Mouse (Mus musculus): Measurements from ENCODE around the gene Igdcc4. TPM values are rescaled to one million over a fixed set of nuclear protein-coding genes. Genes with fewer than 3 reads are reported as not detected.

The Igdcc4 gene
- total and polyA plus RNA-seq, 3 experiments = 7.3 to 12.4 (median 10.2) TPM

DNA sequence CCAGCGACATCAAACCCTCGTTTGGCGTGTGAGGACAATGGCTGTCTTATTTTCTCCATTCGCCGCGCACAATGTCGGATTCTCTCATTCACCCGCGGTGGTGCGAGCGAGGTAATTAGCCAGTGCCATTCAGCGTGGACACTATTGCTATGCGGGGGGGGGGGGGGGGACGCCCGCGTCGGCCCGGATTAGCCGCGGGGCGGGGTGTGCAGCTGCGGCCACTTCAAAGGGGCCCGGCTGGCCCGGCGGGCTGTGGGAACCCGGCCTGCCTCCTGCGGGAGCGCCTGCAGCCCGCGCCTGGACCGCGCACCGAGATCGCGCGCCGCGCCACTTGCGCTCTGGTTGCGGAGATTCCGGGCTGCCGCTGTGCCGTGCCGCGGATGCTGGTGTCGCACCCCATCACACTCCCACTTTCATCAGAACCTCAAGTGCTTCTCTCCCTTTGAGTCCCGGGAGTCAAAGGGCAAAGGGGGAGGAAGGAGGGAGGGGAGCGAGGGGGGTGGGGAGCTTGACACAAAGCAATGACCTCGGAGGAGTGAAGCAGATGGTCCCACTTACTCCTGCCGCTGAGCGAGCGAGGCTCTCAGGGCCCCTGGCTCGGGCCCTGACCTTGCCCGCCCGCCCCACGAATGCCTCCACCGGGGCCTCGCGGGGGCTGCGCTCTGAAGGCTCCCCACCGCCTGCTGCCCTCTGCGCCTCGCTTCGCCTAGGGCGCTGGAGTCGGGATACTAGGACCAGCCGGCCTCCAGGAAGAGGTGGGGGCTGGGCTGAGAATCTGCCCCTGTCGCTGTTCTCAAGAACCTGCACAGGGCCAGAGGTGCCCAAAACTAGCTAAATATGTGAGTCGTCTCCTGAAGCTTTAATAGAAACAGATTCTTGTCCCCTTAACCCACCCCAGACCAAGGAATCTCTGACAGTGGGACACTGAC is 61.7 kb downstream of the Igdcc4 start:
- no peak for TF ChIP-seq EP300 (IDR thresholded peaks at IDR 0.05; ENCODE audit: insufficient read depth, low read depth, low read length)
- no peak for TF ChIP-seq CTCF (IDR thresholded peaks at IDR 0.05)
- no peak for TF ChIP-seq POLR2A (IDR thresholded peaks at IDR 0.05; ENCODE audit: insufficient read depth, low read depth, low read length)
- H3K9ac ChIP-seq (ENCODE audit: low read depth, low read length) = no peak overlapping the region
- H3K27me3 ChIP-seq (ENCODE audit: control insufficient read depth, insufficient read depth, low read length) = peaks cover 9% of the 10 kb centered on the region; the same call in 1 of the 2 replicates
- no peak for DNase-seq
- H3K4me3 ChIP-seq = peak overlapping the region; percentile 39
- intact Hi-C loops (cut with DNase I) = no loop called here
- H3K36me3 ChIP-seq (ENCODE audit: control insufficient read depth, insufficient read depth, low read length) = no peaks in the 10 kb centered on the region
- 4% methylated on average over 66 of the region's 69 CpGs for WGBS
- no peaks in the 10 kb centered on the region for H3K79me2 ChIP-seq (replicated peaks; ENCODE audit: control insufficient read depth, insufficient read depth, low read length)
- H3K4me1 ChIP-seq (ENCODE audit: control insufficient read depth, insufficient read depth, low read length) = no peaks in the 10 kb centered on the region
- no peak overlapping the region for H3K27ac ChIP-seq

DNA sequence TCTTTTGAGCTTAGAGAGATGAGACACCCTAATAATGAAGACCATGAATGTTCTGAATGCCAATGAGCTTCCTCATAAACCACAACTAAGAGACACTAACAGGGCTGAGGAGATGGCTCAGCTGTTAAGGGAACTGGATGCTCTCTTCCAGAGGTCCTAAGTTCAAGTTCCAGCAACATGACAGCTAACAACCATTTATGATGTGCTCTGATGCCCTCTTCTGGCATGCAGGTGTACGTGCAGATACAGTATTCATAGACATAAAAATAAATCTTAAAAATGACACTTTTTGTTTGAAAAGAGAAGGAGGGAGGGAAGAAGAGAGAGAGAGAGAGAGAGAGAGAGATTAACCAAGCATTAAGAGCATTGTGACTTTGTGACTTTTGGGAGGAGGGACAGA is 63.6 kb downstream of the Igdcc4 start:
- intact Hi-C loops (cut with DNase I) = loop anchor here (2.0 kb wide), 1 partner anchor 32 kb away; no protein-coding TSS in a partner anchor
- 17% methylated on average over 1 of the region's 1 CpGs for WGBS

DNA sequence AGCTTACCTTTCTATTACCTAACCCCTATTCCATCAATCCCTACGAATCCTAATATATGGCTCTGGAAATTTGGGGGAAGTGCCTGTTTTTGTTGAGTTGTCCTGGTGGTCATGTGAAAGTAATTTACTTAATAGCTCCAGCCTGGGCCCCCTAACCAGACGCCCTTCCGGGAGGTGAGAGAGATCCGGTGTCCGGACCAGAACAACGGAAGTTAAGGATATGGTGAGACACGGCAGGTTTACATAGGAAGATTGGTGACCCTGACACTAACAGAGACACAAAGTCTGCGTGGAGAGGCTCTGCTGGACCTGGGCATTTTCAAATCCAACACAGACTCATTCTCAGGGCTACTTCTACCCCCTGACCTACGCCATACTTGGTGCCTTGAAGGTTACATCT is 65.1 kb downstream of the Igdcc4 start:
- 68% methylated on average over 9 of the region's 9 CpGs for WGBS
- H3K9ac ChIP-seq (ENCODE audit: low read depth, low read length) = no peak overlapping the region
- intact Hi-C loops (cut with DNase I) = no loop called here
- no peak overlapping the region for H3K4me3 ChIP-seq
- no peaks in the 10 kb centered on the region for H3K36me3 ChIP-seq (ENCODE audit: control insufficient read depth, insufficient read depth, low read length)
- H3K4me1 ChIP-seq (ENCODE audit: control insufficient read depth, insufficient read depth, low read length) = no peaks in the 10 kb centered on the region
- DNase-seq = no peak
- no peak for TF ChIP-seq CTCF (IDR thresholded peaks at IDR 0.05)
- no peak for TF ChIP-seq EP300 (IDR thresholded peaks at IDR 0.05; ENCODE audit: insufficient read depth, low read depth, low read length)
- TF ChIP-seq POLR2A (IDR thresholded peaks at IDR 0.05; ENCODE audit: insufficient read depth, low read depth, low read length) = no peak
- no peak overlapping the region for H3K27ac ChIP-seq
- peaks cover 9% of the 10 kb centered on the region; the same call in 1 of the 2 replicates for H3K27me3 ChIP-seq (ENCODE audit: control insufficient read depth, insufficient read depth, low read length)
- H3K79me2 ChIP-seq (replicated peaks; ENCODE audit: control insufficient read depth, insufficient read depth, low read length) = no peaks in the 10 kb centered on the region

More for the DNA sequence above, 63.6 kb downstream of the Igdcc4 start:
- Histone ChIP-seq H3K79me2 (replicated peaks; ENCODE audit: control insufficient read depth, insufficient read depth, low read length) (no peaks in the 10 kb centered on the region), H3K9ac (ENCODE audit: low read depth, low read length) (no peak overlapping the region), H3K4me1 (ENCODE audit: control insufficient read depth, insufficient read depth, low read length) (no peaks in the 10 kb centered on the region), H3K4me3 (no peak overlapping the region), H3K36me3 (ENCODE audit: control insufficient read depth, insufficient read depth, low read length) (no peaks in the 10 kb centered on the region), H3K27ac (no peak overlapping the region), H3K27me3 (ENCODE audit: control insufficient read depth, insufficient read depth, low read length) (peaks cover 9% of the 10 kb centered on the region; the same call in 1 of the 2 replicates)
- TF ChIP-seq EP300 (IDR thresholded peaks at IDR 0.05; ENCODE audit: insufficient read depth, low read depth, low read length) (no peak), POLR2A (IDR thresholded peaks at IDR 0.05; ENCODE audit: insufficient read depth, low read depth, low read length) (no peak), CTCF (IDR thresholded peaks at IDR 0.05) (peak; percentile 63)
- DNase-seq = no peak

DNA sequence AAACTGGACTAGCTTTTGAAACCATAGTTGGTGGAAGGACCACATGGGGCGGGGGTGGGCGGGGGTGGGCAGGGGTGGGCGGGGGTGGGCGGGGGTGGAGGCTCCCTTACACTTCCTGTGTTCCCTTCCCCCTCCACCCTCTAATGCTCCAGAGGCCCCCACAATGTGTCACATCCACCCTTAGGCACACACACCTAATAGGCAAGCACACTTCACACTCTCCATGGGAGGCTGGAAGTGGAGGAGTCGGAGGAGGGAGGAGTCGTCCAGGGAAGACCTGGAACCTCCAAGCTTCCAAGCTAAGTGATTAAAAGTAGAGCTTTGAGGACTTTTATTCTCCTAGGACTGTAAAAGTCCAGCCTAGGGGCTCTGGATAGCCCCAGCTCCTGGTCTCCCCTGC is 67.2 kb downstream of the Igdcc4 start:
- intact Hi-C loops (cut with DNase I) = loop anchor here (2.0 kb wide), 1 partner anchor 20 kb away; no protein-coding TSS in a partner anchor
- H3K36me3 ChIP-seq (ENCODE audit: control insufficient read depth, insufficient read depth, low read length) = no peaks in the 10 kb centered on the region
- no peak overlapping the region for H3K9ac ChIP-seq (ENCODE audit: low read depth, low read length)
- no peaks in the 10 kb centered on the region for H3K79me2 ChIP-seq (replicated peaks; ENCODE audit: control insufficient read depth, insufficient read depth, low read length)
- H3K27ac ChIP-seq = no peak overlapping the region
- no peak overlapping the region for H3K4me3 ChIP-seq
- H3K4me1 ChIP-seq (ENCODE audit: control insufficient read depth, insufficient read depth, low read length) = no peaks in the 10 kb centered on the region
- no peaks in the 10 kb centered on the region for H3K27me3 ChIP-seq (ENCODE audit: control insufficient read depth, insufficient read depth, low read length)
- no peak for DNase-seq
- 49% methylated on average over 4 of the region's 6 CpGs for WGBS
- TF ChIP-seq CTCF (IDR thresholded peaks at IDR 0.05) (no peak), POLR2A (IDR thresholded peaks at IDR 0.05; ENCODE audit: insufficient read depth, low read depth, low read length) (no peak), EP300 (IDR thresholded peaks at IDR 0.05; ENCODE audit: insufficient read depth, low read depth, low read length) (no peak)

DNA sequence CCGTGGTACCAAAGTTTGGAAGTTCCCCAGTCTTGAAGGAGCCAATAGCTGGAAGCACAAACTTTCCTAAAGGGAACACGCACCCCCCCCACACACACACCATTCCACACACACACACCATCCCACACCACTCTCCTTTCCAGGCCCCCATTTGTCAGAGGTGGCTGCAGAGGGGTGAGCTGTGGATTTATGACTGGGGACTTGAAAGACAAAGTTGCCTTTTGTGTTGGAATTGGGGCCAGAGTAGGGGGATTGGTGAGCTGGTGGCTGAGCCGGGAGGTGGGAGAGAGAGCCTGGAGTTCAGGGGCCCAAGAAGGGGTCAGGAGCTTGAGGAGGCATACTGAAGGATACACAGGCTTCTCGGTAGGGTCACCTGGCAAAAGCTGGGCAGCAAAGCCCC is 67.7 kb downstream of the Igdcc4 start:
- 72% methylated on average over 4 of the region's 4 CpGs for WGBS
- Histone ChIP-seq H3K27ac (no peak overlapping the region), H3K4me3 (no peak overlapping the region), H3K9ac (ENCODE audit: low read depth, low read length) (no peak overlapping the region), H3K36me3 (ENCODE audit: control insufficient read depth, insufficient read depth, low read length) (no peaks in the 10 kb centered on the region), H3K79me2 (replicated peaks; ENCODE audit: control insufficient read depth, insufficient read depth, low read length) (no peaks in the 10 kb centered on the region), H3K27me3 (ENCODE audit: control insufficient read depth, insufficient read depth, low read length) (no peaks in the 10 kb centered on the region), H3K4me1 (ENCODE audit: control insufficient read depth, insufficient read depth, low read length) (no peaks in the 10 kb centered on the region)
- intact Hi-C loops (cut with DNase I) = loop anchor here (2.0 kb wide), 1 partner anchor 20 kb away; no protein-coding TSS in a partner anchor
- TF ChIP-seq EP300 (IDR thresholded peaks at IDR 0.05; ENCODE audit: insufficient read depth, low read depth, low read length) (no peak), CTCF (IDR thresholded peaks at IDR 0.05) (no peak), POLR2A (IDR thresholded peaks at IDR 0.05; ENCODE audit: insufficient read depth, low read depth, low read length) (no peak)
- DNase-seq = no peak

DNA sequence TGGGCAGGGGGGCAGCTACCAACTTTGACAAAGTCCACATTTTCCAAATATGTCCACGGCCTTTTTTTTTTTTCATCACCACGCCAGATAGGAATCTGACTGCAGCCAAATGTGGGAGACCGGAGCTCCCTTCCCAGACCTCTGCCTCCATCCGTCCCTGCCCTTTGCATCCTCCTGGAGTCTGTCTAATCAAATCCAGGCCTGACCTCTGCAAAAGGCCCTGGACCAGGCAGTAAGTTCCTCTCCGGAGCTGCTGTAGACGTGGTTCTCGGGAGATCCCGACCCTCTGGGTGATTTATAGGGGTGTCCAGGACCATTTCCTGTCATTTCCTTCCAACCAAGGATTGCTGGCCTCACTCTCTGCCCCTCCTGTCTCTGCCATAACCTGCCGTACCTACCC is 71.4 kb downstream of the Igdcc4 start:
- H3K27ac ChIP-seq = no peak overlapping the region
- TF ChIP-seq EP300 (IDR thresholded peaks at IDR 0.05; ENCODE audit: insufficient read depth, low read depth, low read length) (no peak), POLR2A (IDR thresholded peaks at IDR 0.05; ENCODE audit: insufficient read depth, low read depth, low read length) (no peak), CTCF (IDR thresholded peaks at IDR 0.05) (no peak)
- 66% methylated on average over 9 of the region's 9 CpGs for WGBS
- no peaks in the 10 kb centered on the region for H3K79me2 ChIP-seq (replicated peaks; ENCODE audit: control insufficient read depth, insufficient read depth, low read length)
- H3K36me3 ChIP-seq (ENCODE audit: control insufficient read depth, insufficient read depth, low read length) = no peaks in the 10 kb centered on the region
- H3K4me3 ChIP-seq = no peak overlapping the region
- H3K27me3 ChIP-seq (ENCODE audit: control insufficient read depth, insufficient read depth, low read length) = no peaks in the 10 kb centered on the region
- H3K4me1 ChIP-seq (ENCODE audit: control insufficient read depth, insufficient read depth, low read length) = no peaks in the 10 kb centered on the region
- DNase-seq = no peak
- intact Hi-C loops (cut with DNase I) = no loop called here
- no peak overlapping the region for H3K9ac ChIP-seq (ENCODE audit: low read depth, low read length)
